Mouse (Mus musculus): ENCODE results near the gene Atg5.

- TF ChIP-seq POLR2A (IDR thresholded peaks at IDR 0.05; ENCODE audit: insufficient read length, low read depth), result no peak
- TF ChIP-seq SRF (IDR thresholded peaks at IDR 0.05; ENCODE audit: control insufficient read depth, insufficient read length, low read depth), result no peak
- TF ChIP-seq CEBPB (IDR thresholded peaks at IDR 0.05; ENCODE audit: insufficient read depth, poor library complexity, severe bottlenecking), result no peak
- no peak for TF ChIP-seq POLR2AphosphoS2 (IDR thresholded peaks at IDR 0.05; ENCODE audit: insufficient read length, low read depth)
Observed at GRCm38 (mm10) chr10:44267426-44268142, 574 bp upstream of the Atg5 start.

Data from myocyte (in vitro differentiated cells).